Mouse (Mus musculus) kidney, postnatal 4 days (tissue): ENCODE results near the gene Rpl10a.

Source experiments
- DNase-seq, 2 experiments: peaks; one replicate each; pipeline ENCODE4 v3.0.0; 2021; ENCODE audit warnings: mixed read lengths in 2 of 2

The Rpl10a gene

GRCm38 (mm10) chr17:28331241-28332112 lies 3.2 kb downstream of the Rpl10a start:
- peak in 1 of 2 experiments; percentile 36 for DNase-seq

GRCm38 (mm10) chr17:28332113-28332914 lies 4.0 kb downstream of the Rpl10a start:
- peak in 1 of 2 experiments; percentile 41 for DNase-seq

- DNase-seq: peak in 1 of 2 experiments; percentile 61
These were observed 4.8 kb downstream of the Rpl10a start for GRCm38 (mm10) chr17:28332915-28333546.

- DNase-seq: peak in 1 of 2 experiments; percentile 1
These were observed 7.0 kb downstream of the Rpl10a start for GRCm38 (mm10) chr17:28335267-28335666.

- DNase-seq: no peak
These were observed 9.3 kb downstream of the Rpl10a start for GRCm38 (mm10) chr17:28337547-28337946.

GRCm38 (mm10) chr17:28340578-28340977 lies 12.3 kb downstream of the Rpl10a start:
- no peak for DNase-seq

GRCm38 (mm10) chr17:28341091-28341490 lies 12.8 kb downstream of the Rpl10a start:
- DNase-seq: peak; percentile 94 to 97

- peak; percentile 73 to 79 for DNase-seq
These were observed 15.9 kb downstream of the Rpl10a start for GRCm38 (mm10) chr17:28344050-28344607.

- DNase-seq: no peak
These were observed 16.4 kb downstream of the Rpl10a start for GRCm38 (mm10) chr17:28344670-28345069.

GRCm38 (mm10) chr17:28345271-28345721 lies 17.0 kb downstream of the Rpl10a start:
- peak; percentile 66 to 76 for DNase-seq

GRCm38 (mm10) chr17:28345882-28346281 lies 17.6 kb downstream of the Rpl10a start:
- peak; percentile 80 to 85 for DNase-seq

- no peak for DNase-seq
These were observed 19.1 kb downstream of the Rpl10a start for GRCm38 (mm10) chr17:28347327-28347726.

GRCm38 (mm10) chr17:28348211-28348610 lies 19.9 kb downstream of the Rpl10a start:
- peak; percentile 26 to 49 for DNase-seq

GRCm38 (mm10) chr17:28349264-28349880 lies 21.1 kb downstream of the Rpl10a start:
- DNase-seq: peak; percentile 39 to 57

GRCm38 (mm10) chr17:28349901-28350465 lies 21.7 kb downstream of the Rpl10a start:
- DNase-seq: no peak

GRCm38 (mm10) chr17:28350466-28351352 lies 22.4 kb downstream of the Rpl10a start, which contains the start of gene Tead3:
TSS of gene Tead3 (minus strand) at chr17:28350817.
- peak; percentile 91 to 94 for DNase-seq

- DNase-seq: peak in 1 of 2 experiments; percentile 70
These were observed 23.2 kb downstream of the Rpl10a start for GRCm38 (mm10) chr17:28351353-28351890.

- DNase-seq: no peak
These were observed 23.7 kb downstream of the Rpl10a start for GRCm38 (mm10) chr17:28352018-28352417.

- DNase-seq: no peak
These were observed 27.6 kb downstream of the Rpl10a start for GRCm38 (mm10) chr17:28355871-28356270.

- peak in 1 of 2 experiments; percentile 39 for DNase-seq
These were observed 30.4 kb downstream of the Rpl10a start for GRCm38 (mm10) chr17:28358576-28359261.
